In genomic region chr9:68561767-68562552, GRCm38 (mm10) we compare ENCODE assay signal across 14 mouse cellular contexts.
DNase-seq lines count a peak whose midpoint lies in the region; ATAC-seq lines count a peak whose summit lies in the region.
"Had no signal": no experiment of that assay in that cellular context is flagged by ENCODE, and none has a peak within 500 bp of the region (broad histone marks: within the 10 kb centered on the region; RNA-seq: fewer than 3 reads in every experiment).

No protein-coding gene starts in this region.

- 47% methylated on average over 14 of the region's 14 CpGs for WGBS in lung, embryonic 15.5 days

- H3K4me1 ChIP-seq in lung, embryonic 15.5 days, result peaks cover 20% of the 10 kb centered on the region

- H3K27me3 ChIP-seq in lung, embryonic 15.5 days, result no peaks in the 10 kb centered on the region

- H3K9me3 ChIP-seq in lung, embryonic 15.5 days, result no peaks in the 10 kb centered on the region

- no peak overlapping the region for H3K4me3 ChIP-seq in lung, embryonic 15.5 days

- peak overlapping the region; percentile 25 for H3K27ac ChIP-seq in lung, embryonic 15.5 days

- 0 out of 2 replicates have a peak overlapping the region, but pooled peaks have one; percentile 2 for H3K4me2 ChIP-seq in lung, embryonic 15.5 days

- peak; percentile 42 for DNase-seq in gastrocnemius, adult 18-20 months (ENCODE audit: low spot score)
- DNase-seq in gastrocnemius, postnatal 4 days (ENCODE audit: low spot score in 2 of 2), result no peak
- peak; percentile 70 for DNase-seq in R1 (ENCODE audit: low read depth, low spot score)
- DNase-seq in gastrocnemius, postnatal 25 days, result peak; percentile 64
- DNase-seq in frontal cortex, adult 2 months (ENCODE audit: extremely low spot score in 1 of 2, low spot score in 1 of 2), result no peak
- no peak for DNase-seq in frontal cortex, postnatal 36 days (ENCODE audit: low spot score in 2 of 2)
- DNase-seq in layer of hippocampus, postnatal 10 days (ENCODE audit: low spot score in 2 of 2), result no peak
- DNase-seq: B cell, adult 2 months; cerebellum, postnatal 25 days; liver; thymus, adult 2 months had no signal

- no peaks in the 10 kb centered on the region for H3K36me3 ChIP-seq in lung, embryonic 15.5 days
- H3K36me3 ChIP-seq: G1E had no signal

- H3K9ac ChIP-seq in lung, embryonic 15.5 days, result no peak overlapping the region

- ATAC-seq in lung, embryonic 15.5 days (ENCODE audit: borderline replicate concordance, extremely low read depth, low FRiP score, low TSS enrichment), result no peak
- ATAC-seq: activated CD4-positive, CD25-positive, alpha-beta regulatory T cell, adult 4 months had no signal

Comparison
In these comparisons a context has a peak if more than half of its experiments do, and no peak if none do; other contexts are left out.
1. DNase-seq: peak in gastrocnemius, adult 18-20 months (single experiment), R1 (single experiment) and gastrocnemius, postnatal 25 days (single experiment); none in gastrocnemius, postnatal 4 days (0 of 2), frontal cortex, adult 2 months (0 of 2), frontal cortex, postnatal 36 days (0 of 2) and layer of hippocampus, postnatal 10 days (0 of 2).